Mouse (Mus musculus) midbrain, embryonic 15.5 days (tissue): ENCODE measurements at regions not wholly inside any gene's neighbourhood (a gene's known extent, or its start where the extent isn't known, plus 50 kb on each side); places are given as distances from the start of the nearest gene placed in this dataset.

Source experiments
- ATAC-seq: fragments of 200-750 bp; cut with Nextera tagmentation; replicated peaks from 2 replicates; pipeline ENCODE4 v1.8.0; 2017; ENCODE audit warnings: moderate TSS enrichment
- H3K27ac ChIP-seq: fragments of 300-500 bp; sonication (generic); 2 replicates; pipeline ENCODE4 v1.5.1; 2015; ENCODE audit warnings: mild to moderate bottlenecking, inconsistent platforms
- H3K27me3 ChIP-seq: fragments of 300-500 bp; sonication (generic); replicated peaks from 2 replicates; pipeline ENCODE4 v1.6.1; 2015; ENCODE audit warnings: inconsistent platforms
- H3K36me3 ChIP-seq: fragments of 300-500 bp; sonication (generic); replicated peaks from 2 replicates; pipeline ENCODE4 v1.6.1; 2015; ENCODE audit warnings: inconsistent platforms
- H3K4me1 ChIP-seq: fragments of 300-500 bp; sonication (generic); 2 replicates; pipeline ENCODE4 v1.6.1; 2015; ENCODE audit warnings: inconsistent platforms
- H3K4me2 ChIP-seq: fragments of 300-500 bp; sonication (generic); 2 replicates; pipeline ENCODE4 v1.6.1; 2015; ENCODE audit warnings: inconsistent platforms, mild to moderate bottlenecking, moderate library complexity
- H3K4me3 ChIP-seq: fragments of 300-500 bp; sonication (generic); 2 replicates; pipeline ENCODE4 v1.5.1; 2015; ENCODE audit warnings: mild to moderate bottlenecking, inconsistent platforms
- H3K9ac ChIP-seq: fragments of 300-500 bp; sonication (generic); 2 replicates; pipeline ENCODE4 v1.6.1; 2015; ENCODE audit warnings: mild to moderate bottlenecking, inconsistent platforms
- H3K9me3 ChIP-seq: fragments of 300-500 bp; sonication (generic); 2 replicates; pipeline ENCODE4 v1.6.1; 2016; ENCODE audit warnings: inconsistent platforms
- WGBS: fragments of 180-500 bp; shearing (Covaris S2); methylation state at CpG from one replicate; pipeline ENCODE4 v1.1.7; 2015; ENCODE audit warnings: mixed read lengths; 5-methylcytosine and 5-hydroxymethylcytosine counted together

DNA sequence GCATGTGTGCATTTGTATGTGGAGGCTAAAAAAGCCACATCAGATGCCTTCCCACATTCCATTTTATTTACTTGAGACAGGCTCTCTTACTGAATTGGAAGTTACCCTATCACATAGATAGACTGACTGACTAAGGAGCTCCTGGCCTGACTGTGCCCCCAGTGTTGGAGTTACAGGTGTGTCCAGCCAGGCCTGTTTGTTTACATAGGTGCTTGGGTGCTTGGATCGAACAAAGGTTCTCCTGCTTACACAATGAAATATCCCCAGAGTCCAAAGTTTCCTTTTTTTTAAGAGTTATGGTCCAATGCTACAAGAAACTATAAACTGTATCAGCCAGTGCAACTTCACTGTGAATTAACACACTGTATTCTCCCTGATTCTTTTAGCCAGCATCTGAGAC lies 472.5 kb downstream of the Klf5 start:
- H3K27me3 ChIP-seq = no peaks in the 10 kb centered on the region
- no peak for ATAC-seq
- WGBS = 95% methylated on average over 1 of the region's 1 CpGs
- H3K36me3 ChIP-seq = no peaks in the 10 kb centered on the region
- no peaks in the 10 kb centered on the region for H3K9me3 ChIP-seq
- H3K9ac ChIP-seq = no peak overlapping the region
- no peak overlapping the region for H3K4me3 ChIP-seq
- H3K4me1 ChIP-seq = no peaks in the 10 kb centered on the region
- no peak overlapping the region for H3K27ac ChIP-seq
- H3K4me2 ChIP-seq = no peak overlapping the region

DNA sequence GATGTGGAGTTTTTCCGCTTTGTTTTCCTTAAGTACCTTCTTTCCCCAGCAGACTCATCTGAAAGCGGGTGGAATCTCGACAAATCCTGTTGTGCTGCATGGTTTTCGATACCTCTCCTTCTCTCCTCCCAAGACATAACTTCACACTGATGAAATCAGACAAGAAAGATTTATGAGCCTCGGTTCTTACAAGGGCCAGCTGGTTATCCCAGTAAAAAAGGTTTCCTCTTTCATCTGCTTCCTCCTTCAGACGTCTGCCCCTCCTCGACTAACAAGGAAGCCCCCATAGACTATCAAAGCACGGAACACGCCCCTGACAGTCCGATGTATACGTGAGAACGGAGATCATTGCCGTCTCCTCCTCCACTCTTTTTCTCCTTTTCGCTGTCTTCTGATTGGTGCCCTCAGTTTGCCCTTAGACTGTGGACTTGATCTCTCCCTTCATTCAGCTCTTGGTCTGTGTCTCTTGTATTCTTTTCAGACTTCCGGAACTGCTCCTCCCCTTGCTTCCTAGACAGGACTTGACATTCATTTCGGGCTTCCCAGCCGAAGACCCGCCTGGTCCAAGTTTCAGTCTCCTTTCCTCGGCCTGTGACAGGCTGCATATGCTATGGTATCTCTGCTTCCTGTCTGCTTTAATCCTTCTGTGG lies 474.4 kb downstream of the Klf5 start:
- Histone ChIP-seq H3K27ac (no peak overlapping the region), H3K4me2 (no peak overlapping the region), H3K4me3 (no peak overlapping the region), H3K4me1 (no peaks in the 10 kb centered on the region), H3K9ac (no peak overlapping the region), H3K27me3 (no peaks in the 10 kb centered on the region), H3K9me3 (no peaks in the 10 kb centered on the region), H3K36me3 (no peaks in the 10 kb centered on the region)
- 84% methylated on average over 19 of the region's 19 CpGs for WGBS
- ATAC-seq = no peak

DNA sequence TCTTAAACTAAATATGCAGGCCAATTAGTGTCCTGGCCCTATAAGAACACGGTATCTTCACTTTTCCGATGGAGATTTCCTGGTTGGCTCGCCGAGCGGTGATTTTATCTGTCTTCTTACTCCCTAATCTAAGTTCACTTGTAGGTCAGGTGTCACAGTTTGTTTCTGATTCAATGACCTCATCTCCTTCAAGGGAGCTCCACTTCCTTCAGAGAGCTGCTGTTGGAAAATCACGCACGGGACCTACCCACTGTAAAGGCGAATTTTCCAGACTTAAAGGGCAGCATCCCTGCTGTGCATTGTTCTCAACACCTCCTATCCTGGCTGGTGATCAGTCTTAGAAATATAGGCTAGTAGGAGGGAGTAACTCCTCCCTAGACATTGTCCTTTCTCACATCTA lies 480.0 kb downstream of the Klf5 start:
- H3K27me3 ChIP-seq = no peaks in the 10 kb centered on the region
- no peak for ATAC-seq

DNA sequence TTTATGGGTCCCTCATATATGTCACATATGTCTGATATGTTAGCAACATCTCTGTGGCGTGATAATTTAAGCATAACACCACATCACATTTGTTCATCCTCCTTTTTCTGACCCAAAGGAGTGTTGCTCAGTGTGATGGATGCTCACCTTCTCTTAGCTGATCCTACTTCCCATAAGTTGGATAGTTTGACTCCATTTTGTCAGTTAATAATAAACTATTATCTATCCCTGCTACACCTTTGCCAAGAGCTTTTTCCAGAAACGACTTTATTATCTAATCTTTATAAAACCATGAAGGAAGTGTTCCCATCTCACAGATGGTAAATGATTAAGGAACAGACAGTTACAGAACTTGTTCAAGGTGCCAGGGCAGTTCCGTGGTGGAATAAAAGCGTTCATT lies 480.5 kb downstream of the Klf5 start:
- no peak for ATAC-seq
- 86% methylated on average over 4 of the region's 4 CpGs for WGBS
- H3K27me3 ChIP-seq = no peaks in the 10 kb centered on the region
- H3K4me1 ChIP-seq = no peaks in the 10 kb centered on the region
- H3K9me3 ChIP-seq = no peaks in the 10 kb centered on the region
- no peak overlapping the region for H3K4me3 ChIP-seq
- no peak overlapping the region for H3K9ac ChIP-seq
- no peaks in the 10 kb centered on the region for H3K36me3 ChIP-seq
- H3K4me2 ChIP-seq = no peak overlapping the region
- H3K27ac ChIP-seq = no peak overlapping the region

More for the DNA sequence above, 480.0 kb downstream of the Klf5 start:
- H3K9ac ChIP-seq = no peak overlapping the region
- no peaks in the 10 kb centered on the region for H3K4me1 ChIP-seq
- 56% methylated on average over 8 of the region's 8 CpGs for WGBS
- no peaks in the 10 kb centered on the region for H3K36me3 ChIP-seq
- H3K4me3 ChIP-seq = no peak overlapping the region
- no peaks in the 10 kb centered on the region for H3K9me3 ChIP-seq
- no peak overlapping the region for H3K4me2 ChIP-seq
- no peak overlapping the region for H3K27ac ChIP-seq

DNA sequence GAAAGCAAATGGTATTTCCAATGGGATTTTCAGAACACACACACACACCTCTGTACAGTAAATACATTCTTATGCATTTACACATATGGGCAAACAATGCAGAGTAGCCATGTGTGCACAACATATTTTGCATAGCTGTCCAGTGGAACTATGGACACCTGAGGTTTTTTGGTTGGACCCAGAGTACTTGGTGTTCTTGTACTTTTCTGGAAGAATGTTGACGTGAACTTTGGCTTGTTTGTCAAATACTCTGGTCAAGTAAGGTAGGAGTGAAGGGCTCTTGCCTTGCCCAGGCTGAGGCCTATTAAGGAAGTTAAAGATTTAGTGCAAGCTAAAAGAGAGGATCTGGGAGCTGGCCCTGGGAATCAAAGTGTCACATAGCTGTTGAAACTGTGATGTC lies 485.2 kb downstream of the Klf5 start:
- H3K4me2 ChIP-seq = no peak overlapping the region
- 94% methylated on average over 1 of the region's 1 CpGs for WGBS
- no peak overlapping the region for H3K9ac ChIP-seq
- no peak overlapping the region for H3K4me3 ChIP-seq
- no peak overlapping the region for H3K27ac ChIP-seq
- H3K9me3 ChIP-seq = no peaks in the 10 kb centered on the region
- H3K36me3 ChIP-seq = no peaks in the 10 kb centered on the region
- no peaks in the 10 kb centered on the region for H3K4me1 ChIP-seq
- ATAC-seq = no peak
- no peaks in the 10 kb centered on the region for H3K27me3 ChIP-seq

DNA sequence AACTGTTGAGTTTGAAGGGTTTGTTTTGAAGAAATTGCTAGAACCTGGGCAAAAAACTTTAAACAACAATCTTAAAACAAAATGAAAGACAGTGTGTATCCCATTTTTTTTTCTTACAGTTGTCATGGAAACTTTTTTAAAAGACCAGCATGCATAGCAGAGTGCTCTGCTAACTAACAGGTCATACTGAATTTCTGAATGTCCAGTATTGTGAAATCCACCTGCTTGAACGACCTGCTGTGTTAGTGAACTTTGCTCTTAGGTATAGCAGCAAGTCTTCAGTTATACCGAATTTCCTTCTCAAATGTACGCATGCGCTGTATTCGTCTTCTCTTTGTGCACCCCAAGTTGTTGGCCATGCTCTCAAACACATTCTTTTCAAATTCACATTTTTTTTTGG lies 486.6 kb downstream of the Klf5 start:
- ATAC-seq = no peak

DNA sequence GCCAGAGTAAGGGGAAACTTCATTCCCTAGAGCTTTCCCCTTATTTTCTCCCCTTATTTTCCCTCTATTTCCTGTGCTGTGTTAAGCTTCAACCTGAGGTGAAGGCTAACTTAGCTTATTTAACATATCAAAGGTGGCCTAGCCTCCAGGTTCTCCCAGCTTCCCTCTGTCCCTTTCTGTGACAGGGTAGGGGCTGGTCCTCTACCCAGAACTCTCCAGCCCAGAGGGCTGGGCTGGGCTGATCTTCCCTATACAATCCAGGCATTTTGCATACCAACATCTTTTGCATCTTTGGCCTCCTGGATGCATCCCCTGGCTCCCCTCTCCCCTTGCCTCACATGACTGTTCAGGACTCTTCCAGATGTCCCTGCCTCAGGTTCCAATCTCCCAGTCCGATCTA lies 487.9 kb downstream of the Klf5 start:
- 97% methylated on average over 1 of the region's 1 CpGs for WGBS
- Histone ChIP-seq H3K9me3 (no peaks in the 10 kb centered on the region), H3K27ac (no peak overlapping the region), H3K9ac (no peak overlapping the region), H3K4me2 (no peak overlapping the region), H3K36me3 (no peaks in the 10 kb centered on the region), H3K4me1 (no peaks in the 10 kb centered on the region), H3K27me3 (no peaks in the 10 kb centered on the region), H3K4me3 (no peak overlapping the region)
- ATAC-seq = no peak

More for the DNA sequence above, 486.6 kb downstream of the Klf5 start:
- no peaks in the 10 kb centered on the region for H3K9me3 ChIP-seq
- 83% methylated on average over 5 of the region's 5 CpGs for WGBS
- no peak overlapping the region for H3K4me3 ChIP-seq
- H3K27me3 ChIP-seq = no peaks in the 10 kb centered on the region
- H3K9ac ChIP-seq = no peak overlapping the region
- no peaks in the 10 kb centered on the region for H3K4me1 ChIP-seq
- no peaks in the 10 kb centered on the region for H3K36me3 ChIP-seq
- H3K27ac ChIP-seq = no peak overlapping the region
- no peak overlapping the region for H3K4me2 ChIP-seq

DNA sequence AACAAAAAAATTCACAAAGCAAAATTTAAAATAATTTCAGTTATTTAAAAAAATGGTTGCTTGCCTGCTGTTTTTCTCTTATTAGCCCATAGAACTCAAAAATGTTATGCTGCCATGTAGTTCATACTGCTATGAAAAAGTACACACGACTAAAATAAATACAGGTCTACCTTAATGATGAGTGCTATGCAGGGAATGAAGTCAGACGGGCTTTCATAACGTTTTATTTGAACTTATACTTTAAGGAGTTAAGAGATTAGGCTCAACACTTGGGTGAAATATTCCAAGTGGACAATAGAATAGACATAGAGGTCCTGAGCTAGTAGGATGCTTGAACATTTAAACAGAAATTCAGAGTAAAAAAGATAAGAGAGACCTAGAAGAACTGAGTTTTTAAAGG lies 489.7 kb downstream of the Klf5 start:
- H3K27ac ChIP-seq = no peak overlapping the region
- no peaks in the 10 kb centered on the region for H3K27me3 ChIP-seq
- no peaks in the 10 kb centered on the region for H3K36me3 ChIP-seq
- WGBS = 87% methylated on average over 3 of the region's 3 CpGs
- no peak overlapping the region for H3K4me2 ChIP-seq
- H3K4me3 ChIP-seq = no peak overlapping the region
- no peaks in the 10 kb centered on the region for H3K9me3 ChIP-seq
- no peak overlapping the region for H3K9ac ChIP-seq
- ATAC-seq = no peak
- H3K4me1 ChIP-seq = no peaks in the 10 kb centered on the region

DNA sequence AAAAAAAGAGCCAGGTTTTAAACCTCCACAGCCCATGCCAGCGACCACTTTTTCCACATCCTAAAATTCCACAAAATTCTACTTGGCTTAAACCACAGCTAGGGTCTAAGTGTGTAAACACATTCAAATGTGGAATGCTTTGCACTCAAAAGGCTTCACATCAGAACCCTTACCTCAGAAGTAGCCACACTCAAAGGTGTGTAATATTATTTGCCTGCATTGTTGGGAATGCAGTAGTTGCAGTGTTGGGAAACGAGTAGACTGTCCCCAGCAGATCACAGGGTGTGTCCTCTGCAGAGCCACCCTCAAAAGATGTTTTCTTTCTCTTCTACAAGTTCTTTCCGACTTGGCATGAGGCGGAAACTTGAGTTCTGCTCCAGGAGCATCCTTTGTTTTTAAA lies 488.2 kb downstream of the Klf12 start:
- WGBS = 80% methylated on average over 4 of the region's 4 CpGs
- Histone ChIP-seq H3K4me2 (no peak overlapping the region), H3K4me1 (no peaks in the 10 kb centered on the region), H3K27me3 (no peaks in the 10 kb centered on the region), H3K36me3 (no peaks in the 10 kb centered on the region), H3K27ac (no peak overlapping the region), H3K9me3 (no peaks in the 10 kb centered on the region), H3K9ac (no peak overlapping the region), H3K4me3 (no peak overlapping the region)
- ATAC-seq = no peak

DNA sequence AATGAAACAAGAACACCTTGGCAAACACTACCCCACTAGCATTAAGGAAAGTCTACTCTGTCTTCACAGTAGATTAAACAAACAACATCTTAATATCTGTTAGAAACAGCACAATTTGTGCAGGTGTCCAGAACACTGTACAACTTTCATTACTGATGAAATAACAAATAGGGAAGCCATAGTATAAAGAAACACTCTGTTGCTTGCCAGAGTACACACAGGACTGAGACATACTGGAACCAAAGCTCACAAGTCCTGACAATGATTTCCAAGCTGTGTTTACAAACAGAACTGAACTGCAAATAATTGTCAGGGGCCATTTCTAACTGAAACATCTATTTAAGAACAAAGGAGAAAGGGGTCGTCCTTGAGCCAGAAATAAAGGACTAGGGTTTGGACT lies 478.4 kb downstream of the Klf12 start:
- no peaks in the 10 kb centered on the region for H3K9me3 ChIP-seq
- no peak overlapping the region for H3K4me2 ChIP-seq
- H3K27ac ChIP-seq = 0 out of 2 replicates have a peak overlapping the region, but pooled peaks have one; percentile 34
- no peak overlapping the region for H3K4me3 ChIP-seq
- ATAC-seq = no peak
- no peak overlapping the region for H3K9ac ChIP-seq
- H3K4me1 ChIP-seq = 0 out of 2 replicates have a peak, but pooled peaks cover 6% of the 10 kb centered on the region
- WGBS = 41% methylated on average over 1 of the region's 1 CpGs
- H3K27me3 ChIP-seq = no peaks in the 10 kb centered on the region
- H3K36me3 ChIP-seq = no peaks in the 10 kb centered on the region

DNA sequence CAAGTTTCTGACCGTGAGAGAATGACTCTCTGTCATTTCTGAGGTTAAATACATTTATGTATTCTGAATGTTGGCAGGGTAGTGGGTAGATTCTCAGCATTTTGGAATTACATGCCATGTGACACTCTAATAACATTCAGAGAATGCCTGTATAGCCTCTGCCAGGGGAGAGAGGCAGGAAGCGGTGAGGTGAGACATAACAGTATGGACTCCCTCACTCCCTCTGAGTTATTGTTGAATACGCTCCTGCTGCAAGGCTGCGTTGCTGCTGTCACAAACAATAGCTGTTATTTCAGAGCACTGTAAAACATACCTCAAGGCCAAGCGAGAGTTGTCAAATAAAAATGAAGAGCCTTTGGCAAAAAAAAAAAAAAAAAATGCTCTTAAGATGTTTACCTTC lies 477.9 kb downstream of the Klf12 start:
- Histone ChIP-seq H3K36me3 (no peaks in the 10 kb centered on the region), H3K9me3 (no peaks in the 10 kb centered on the region), H3K27ac (peak overlapping the region; percentile 34; the same call in 1 of the 2 replicates), H3K4me1 (0 out of 2 replicates have a peak, but pooled peaks cover 6% of the 10 kb centered on the region), H3K4me2 (no peak overlapping the region), H3K27me3 (no peaks in the 10 kb centered on the region), H3K4me3 (no peak overlapping the region), H3K9ac (no peak overlapping the region)
- ATAC-seq = peak; percentile 80
- 46% methylated on average over 5 of the region's 5 CpGs for WGBS

DNA sequence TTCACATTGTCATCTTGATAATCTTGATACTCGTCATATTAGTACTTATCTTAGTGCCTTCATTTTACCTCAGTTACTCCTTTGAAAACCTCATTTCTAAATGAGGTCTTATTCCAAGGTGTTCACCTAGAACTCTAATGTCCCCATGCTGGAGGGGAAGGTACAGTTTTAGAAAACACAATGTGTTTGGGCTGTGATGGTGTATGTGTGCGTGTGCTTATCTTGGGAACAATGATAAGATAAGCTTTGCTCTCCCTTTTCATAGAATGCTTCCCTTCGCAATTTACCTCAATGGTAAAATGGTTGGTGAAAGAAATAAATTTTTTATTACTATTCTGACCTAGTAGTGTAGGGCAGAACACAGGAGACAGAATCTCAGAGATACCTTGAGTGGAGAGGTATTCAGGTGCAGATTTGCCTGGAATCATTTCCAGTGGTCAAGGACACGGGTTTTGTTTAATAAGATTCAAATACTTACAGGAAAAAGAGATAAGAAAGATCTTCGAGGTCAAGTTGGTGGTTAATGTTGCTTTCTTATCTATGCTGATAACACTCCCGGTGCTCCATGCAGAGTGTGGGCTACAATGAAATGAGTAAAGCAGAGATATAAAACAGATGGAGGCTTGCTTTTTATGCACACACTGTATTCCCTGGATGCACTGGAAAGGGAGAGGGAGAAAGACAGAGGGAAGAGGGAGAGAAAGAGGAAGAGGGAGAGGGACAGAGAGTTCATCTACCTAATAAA lies 471.6 kb downstream of the Klf12 start:
- Histone ChIP-seq H3K4me3 (no peak overlapping the region), H3K9ac (no peak overlapping the region), H3K36me3 (no peaks in the 10 kb centered on the region), H3K4me2 (no peak overlapping the region), H3K27me3 (no peaks in the 10 kb centered on the region), H3K4me1 (no peaks in the 10 kb centered on the region), H3K9me3 (no peaks in the 10 kb centered on the region), H3K27ac (no peak overlapping the region)
- ATAC-seq = no peak
- 87% methylated on average over 6 of the region's 6 CpGs for WGBS
